Mouse (Mus musculus) MEL (cell line): ENCODE measurements around the gene P2rx2.

Experiments
- GATA1 ChIP-seq: IDR thresholded peaks from 2 replicates; pipeline ENCODE4 v1.6.1; 2011; ENCODE audit warnings: low read depth, low read length, improper control_type of control experiment
- POLR2A ChIP-seq, 2 experiments: IDR thresholded peaks; 2 replicates each; pipeline ENCODE4 v1.6.1; 2011 to 2012; ENCODE audit warnings: low read length in 2 of 2, mild to moderate bottlenecking in 2 of 2, control low read depth in 1 of 2, improper control_type of control experiment in 1 of 2, low read depth in 1 of 2, moderate library complexity in 1 of 2; ENCODE audit not compliant: control insufficient read depth in 1 of 2, insufficient read depth in 1 of 2, poor library complexity in 1 of 2
- POLR2AphosphoS2 ChIP-seq: IDR thresholded peaks from 2 replicates; pipeline ENCODE4 v1.6.1; 2011; ENCODE audit warnings: low read length, improper control_type of control experiment
- RCOR1 ChIP-seq: IDR thresholded peaks from 2 replicates; pipeline ENCODE4 v1.6.1; 2012; ENCODE audit warnings: low read depth, mild to moderate bottlenecking, inconsistent platforms, low read length, improper control_type of control experiment

DNA sequence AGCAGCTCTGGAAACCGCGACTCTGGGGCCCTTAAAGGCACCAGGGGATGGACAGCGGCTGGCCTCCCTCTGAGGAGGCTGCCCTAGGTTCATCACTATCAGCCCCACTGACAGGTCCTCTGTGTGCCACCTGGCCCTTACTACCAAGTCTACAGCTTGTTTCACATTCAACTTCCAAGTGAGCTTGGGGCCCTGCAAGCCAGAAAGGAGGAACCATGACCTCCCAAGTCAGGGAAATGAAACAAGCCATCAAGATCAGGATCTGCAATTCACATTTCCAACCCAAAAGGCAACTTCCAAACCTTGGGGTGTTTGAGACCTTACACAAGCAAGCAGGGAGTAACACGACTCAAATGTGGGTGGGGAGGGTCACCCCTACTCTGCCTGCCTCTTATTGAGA is 42.3 kb upstream of the P2rx2 start:
- TF ChIP-seq POLR2A (IDR thresholded peaks at IDR 0.05; ENCODE audit: control insufficient read depth in 1 of 2, insufficient read depth in 1 of 2, low read depth in 1 of 2, low read length in 2 of 2, poor library complexity in 1 of 2) (no peak), RCOR1 (no peak), GATA1 (no peak), POLR2AphosphoS2 (no peak)
